Mouse (Mus musculus): ENCODE measurements around the gene Fpr1. TPM values are rescaled to one million over a fixed set of nuclear protein-coding genes. Genes with fewer than 3 reads are reported as not detected.
A peak's percentile ranks its signal among the peaks of the same experiment; 100 is the strongest.
"Not testable (repeated sequence)": the region's sequence is repeated elsewhere in the genome, so short reads cannot be mapped to it uniquely, and the experiment has no call there.

The Fpr1 gene
- not detected in 2 replicates for polyA plus RNA-seq (2015; fragmentation: Nextera tagmentation; extraction: Ambion mirVana)

- no peak for ATAC-seq (ENCODE audit: low FRiP score, low read depth)
- Histone ChIP-seq H3K4me1 (no peaks in the 10 kb centered on the region), H3K9me3 (no peaks in the 10 kb centered on the region), H3K27me3 (no peaks in the 10 kb centered on the region), H3K36me3 (no peaks in the 10 kb centered on the region), H3K4me3 (no peak within 1 kb of the TSS), H3K4me2 (replicated peaks) (no peak within 1 kb of the TSS), H3K27ac (no peak within 1 kb of the TSS), H3K9ac (no peak within 1 kb of the TSS)
- WGBS, result 64% methylated on average over 1 of the region's 1 CpGs
Measured at GRCm38 (mm10) chr17:17883840-17884239, at the start of gene Fpr1. Fpr1 (minus strand) TSS chr17:17883940.

GRCm38 (mm10) chr17:17917782-17918181 is 34.0 kb upstream of the Fpr1 start:
- Histone ChIP-seq H3K9ac (no peak overlapping the region), H3K27ac (no peak overlapping the region), H3K9me3 (no peaks in the 10 kb centered on the region), H3K4me1 (no peaks in the 10 kb centered on the region), H3K4me2 (replicated peaks) (no peak overlapping the region), H3K36me3 (no peaks in the 10 kb centered on the region), H3K4me3 (no peak overlapping the region), H3K27me3 (no peaks in the 10 kb centered on the region)
- ATAC-seq (ENCODE audit: low FRiP score, low read depth), result no peak

GRCm38 (mm10) chr17:17917376-17917775 is 33.6 kb upstream of the Fpr1 start:
- Histone ChIP-seq H3K4me1 (no peaks in the 10 kb centered on the region), H3K36me3 (no peaks in the 10 kb centered on the region), H3K9ac (no peak overlapping the region), H3K4me3 (no peak overlapping the region), H3K9me3 (no peaks in the 10 kb centered on the region), H3K4me2 (replicated peaks) (no peak overlapping the region), H3K27ac (no peak overlapping the region), H3K27me3 (no peaks in the 10 kb centered on the region)
- 89% methylated on average over 1 of the region's 1 CpGs for WGBS
- ATAC-seq (ENCODE audit: low FRiP score, low read depth), result no peak

GRCm38 (mm10) chr17:17912618-17913017 is 28.9 kb upstream of the Fpr1 start:
- H3K36me3 ChIP-seq; H3K27me3 ChIP-seq; H3K4me2 ChIP-seq (replicated peaks); H3K27ac ChIP-seq; H3K9me3 ChIP-seq; H3K4me3 ChIP-seq; ATAC-seq (ENCODE audit: low FRiP score, low read depth); H3K4me1 ChIP-seq; H3K9ac ChIP-seq: not testable (repeated sequence)
- WGBS, result 83% methylated on average over 8 of the region's 8 CpGs

- Histone ChIP-seq H3K27ac (peak overlapping the region; percentile 61; the same call in 1 of the 2 replicates), H3K4me3 (peak overlapping the region; percentile 52), H3K4me2 (replicated peaks) (peak overlapping the region; percentile 70), H3K4me1 (no peaks in the 10 kb centered on the region), H3K9me3 (no peaks in the 10 kb centered on the region), H3K9ac (peak overlapping the region; percentile 70), H3K27me3 (no peaks in the 10 kb centered on the region), H3K36me3 (no peaks in the 10 kb centered on the region)
- WGBS, result 16% methylated on average over 51 of the region's 51 CpGs
- peak; percentile 99 for ATAC-seq (ENCODE audit: low FRiP score, low read depth)
Measured at GRCm38 (mm10) chr17:17909636-17910421, 26.1 kb upstream of the Fpr1 start.

- no peak overlapping the region for H3K9ac ChIP-seq
Measured at GRCm38 (mm10) chr17:17900768-17901167, 17.0 kb upstream of the Fpr1 start.

GRCm38 (mm10) chr17:17899268-17899667 is 15.5 kb upstream of the Fpr1 start:
- Histone ChIP-seq H3K9ac (no peak overlapping the region), H3K27ac (no peak overlapping the region), H3K4me1 (no peaks in the 10 kb centered on the region), H3K4me2 (replicated peaks) (no peak overlapping the region), H3K4me3 (no peak overlapping the region), H3K36me3 (no peaks in the 10 kb centered on the region), H3K27me3 (no peaks in the 10 kb centered on the region), H3K9me3 (no peaks in the 10 kb centered on the region)
- ATAC-seq (ENCODE audit: low FRiP score, low read depth), result no peak
- WGBS, result 80% methylated on average over 2 of the region's 2 CpGs

More at GRCm38 (mm10) chr17:17900768-17901167, 17.0 kb upstream of the Fpr1 start:
- Histone ChIP-seq H3K27me3 (no peaks in the 10 kb centered on the region), H3K4me2 (replicated peaks) (no peak overlapping the region), H3K4me1 (no peaks in the 10 kb centered on the region), H3K27ac (no peak overlapping the region), H3K9me3 (no peaks in the 10 kb centered on the region), H3K4me3 (no peak overlapping the region), H3K36me3 (no peaks in the 10 kb centered on the region)
- ATAC-seq (ENCODE audit: low FRiP score, low read depth), result no peak
- WGBS, result 86% methylated on average over 1 of the region's 1 CpGs

- H3K4me2 ChIP-seq (replicated peaks), result no peak overlapping the region
- ATAC-seq (ENCODE audit: low FRiP score, low read depth), result no peak
- no peak overlapping the region for H3K27ac ChIP-seq
- H3K4me1 ChIP-seq, result no peaks in the 10 kb centered on the region
- H3K9ac ChIP-seq, result no peak overlapping the region
- no peaks in the 10 kb centered on the region for H3K36me3 ChIP-seq
- no peaks in the 10 kb centered on the region for H3K27me3 ChIP-seq
- WGBS, result under 1% methylated on average over 4 of the region's 4 CpGs
- no peaks in the 10 kb centered on the region for H3K9me3 ChIP-seq
- no peak overlapping the region for H3K4me3 ChIP-seq
Measured at GRCm38 (mm10) chr17:17896039-17896438, 12.3 kb upstream of the Fpr1 start.

GRCm38 (mm10) chr17:17889732-17890425 is 6.1 kb upstream of the Fpr1 start:
- no peaks in the 10 kb centered on the region for H3K9me3 ChIP-seq
- no peaks in the 10 kb centered on the region for H3K36me3 ChIP-seq
- WGBS, result 91% methylated on average over 2 of the region's 2 CpGs

GRCm38 (mm10) chr17:17887774-17888248 is 4.1 kb upstream of the Fpr1 start, which contains the start of the genes Fpr2 and Fpr3:
Fpr2 (plus strand) TSS chr17:17887824.
Fpr3 (plus strand) TSS chr17:17887852.
- no peak for ATAC-seq (ENCODE audit: low FRiP score, low read depth)
- Histone ChIP-seq H3K4me1 (no peaks in the 10 kb centered on the region), H3K9me3 (no peaks in the 10 kb centered on the region), H3K27ac (no peak within 1 kb of the TSS), H3K36me3 (no peaks in the 10 kb centered on the region), H3K4me3 (no peak within 1 kb of the TSS), H3K4me2 (replicated peaks) (no peak within 1 kb of the TSS), H3K9ac (no peak within 1 kb of the TSS), H3K27me3 (no peaks in the 10 kb centered on the region)
- WGBS, result 62% methylated on average over 1 of the region's 1 CpGs

More at GRCm38 (mm10) chr17:17889732-17890425, 6.1 kb upstream of the Fpr1 start:
- no peaks in the 10 kb centered on the region for H3K4me1 ChIP-seq
- no peak overlapping the region for H3K27ac ChIP-seq
- H3K4me2 ChIP-seq (replicated peaks), result no peak overlapping the region
- no peak overlapping the region for H3K4me3 ChIP-seq
- H3K27me3 ChIP-seq, result no peaks in the 10 kb centered on the region
- H3K9ac ChIP-seq, result no peak overlapping the region
- ATAC-seq (ENCODE audit: low FRiP score, low read depth), result no peak

- no peaks in the 10 kb centered on the region for H3K36me3 ChIP-seq
- no peaks in the 10 kb centered on the region for H3K4me1 ChIP-seq
- no peak overlapping the region for H3K9ac ChIP-seq
- no peak overlapping the region for H3K4me3 ChIP-seq
- no peak overlapping the region for H3K4me2 ChIP-seq (replicated peaks)
- no peak overlapping the region for H3K27ac ChIP-seq
- no peak for ATAC-seq (ENCODE audit: low FRiP score, low read depth)
- 79% methylated on average over 3 of the region's 3 CpGs for WGBS
- H3K27me3 ChIP-seq, result no peaks in the 10 kb centered on the region
- H3K9me3 ChIP-seq, result no peaks in the 10 kb centered on the region
Measured at GRCm38 (mm10) chr17:17882672-17883071, 1.1 kb downstream of the Fpr1 start.

- Histone ChIP-seq H3K36me3 (no peaks in the 10 kb centered on the region), H3K4me2 (replicated peaks) (no peak overlapping the region), H3K4me1 (no peaks in the 10 kb centered on the region), H3K4me3 (no peak overlapping the region), H3K9me3 (no peaks in the 10 kb centered on the region), H3K9ac (no peak overlapping the region), H3K27me3 (no peaks in the 10 kb centered on the region), H3K27ac (no peak overlapping the region)
- no peak for ATAC-seq (ENCODE audit: low FRiP score, low read depth)
- 88% methylated on average over 1 of the region's 1 CpGs for WGBS
Measured at GRCm38 (mm10) chr17:17879347-17879746, 4.4 kb downstream of the Fpr1 start.
